Mouse (Mus musculus) monocyte, adult 5-6 weeks (primary cell): ENCODE measurements around the gene Slc35a1. TPM values are rescaled to one million over a fixed set of nuclear protein-coding genes. Genes with fewer than 3 reads are reported as not detected.

Source experiments
- total RNA-seq: library from RNA; stranded (forward); fragments of 200-1000, 200-491, 200-594 nt; gene quantifications from 3 replicates; pipeline ENCODE4 v1.2.3, GENCODE M21; 2017

Slc35a1 gene
- total RNA-seq, 1 experiment from 2014 or later, result 22.2 TPM

Other genes starting within 250 kb of the Slc35a1 start
- gene Akirin2, start 136.5 kb downstream of the Slc35a1 start, total RNA-seq, result 51.4 to 79.7 TPM (median 64.7 TPM) in 3 replicates
- gene Orc3, start 72.5 kb downstream of the Slc35a1 start, total RNA-seq, result 59.8 to 81.4 TPM (median 60.7 TPM) in 3 replicates
- gene Rars2, start 72.5 kb downstream of the Slc35a1 start, total RNA-seq, result 18.7 to 26.0 TPM (median 24.8 TPM) in 3 replicates
- 0.87 to 2.0 TPM (median 0.96 TPM) in 3 replicates for gene Cfap206, start 42.8 kb upstream of the Slc35a1 start, total RNA-seq
- not detected in 3 replicates for gene Gm136, start 68.8 kb upstream of the Slc35a1 start, total RNA-seq
- 14.6 to 34.8 TPM (median 28.1 TPM) in 3 replicates for gene Smim8, start 91.0 kb upstream of the Slc35a1 start, total RNA-seq
- 37.5 to 73.6 TPM (median 44.9 TPM) in 3 replicates for gene Zfp292, start 195.5 kb upstream of the Slc35a1 start, total RNA-seq
- gene Cga, start 206.3 kb upstream of the Slc35a1 start, total RNA-seq, result 1.9 TPM in 1 of 3 replicates, not detected in the others